Mouse (Mus musculus) adrenal gland, postnatal 36 days (tissue): ENCODE results near the gene Hint1. TPM values are rescaled to one million over a fixed set of nuclear protein-coding genes. Genes with fewer than 3 reads are reported as not detected.

ENCODE experiments used
- DNase-seq, 2 experiments: peaks; one replicate each; pipeline ENCODE4 v3.0.0; 2021; ENCODE audit warnings: mixed read lengths in 1 of 2
- total RNA-seq, 2 experiments: library from RNA; stranded (reverse); gene quantifications; 2 replicates each; pipeline ENCODE4 v1.2.3; 2021

Gene Hint1
- total RNA-seq, 2 experiments from 2014 or later, result 331 to 395 TPM

DNA sequence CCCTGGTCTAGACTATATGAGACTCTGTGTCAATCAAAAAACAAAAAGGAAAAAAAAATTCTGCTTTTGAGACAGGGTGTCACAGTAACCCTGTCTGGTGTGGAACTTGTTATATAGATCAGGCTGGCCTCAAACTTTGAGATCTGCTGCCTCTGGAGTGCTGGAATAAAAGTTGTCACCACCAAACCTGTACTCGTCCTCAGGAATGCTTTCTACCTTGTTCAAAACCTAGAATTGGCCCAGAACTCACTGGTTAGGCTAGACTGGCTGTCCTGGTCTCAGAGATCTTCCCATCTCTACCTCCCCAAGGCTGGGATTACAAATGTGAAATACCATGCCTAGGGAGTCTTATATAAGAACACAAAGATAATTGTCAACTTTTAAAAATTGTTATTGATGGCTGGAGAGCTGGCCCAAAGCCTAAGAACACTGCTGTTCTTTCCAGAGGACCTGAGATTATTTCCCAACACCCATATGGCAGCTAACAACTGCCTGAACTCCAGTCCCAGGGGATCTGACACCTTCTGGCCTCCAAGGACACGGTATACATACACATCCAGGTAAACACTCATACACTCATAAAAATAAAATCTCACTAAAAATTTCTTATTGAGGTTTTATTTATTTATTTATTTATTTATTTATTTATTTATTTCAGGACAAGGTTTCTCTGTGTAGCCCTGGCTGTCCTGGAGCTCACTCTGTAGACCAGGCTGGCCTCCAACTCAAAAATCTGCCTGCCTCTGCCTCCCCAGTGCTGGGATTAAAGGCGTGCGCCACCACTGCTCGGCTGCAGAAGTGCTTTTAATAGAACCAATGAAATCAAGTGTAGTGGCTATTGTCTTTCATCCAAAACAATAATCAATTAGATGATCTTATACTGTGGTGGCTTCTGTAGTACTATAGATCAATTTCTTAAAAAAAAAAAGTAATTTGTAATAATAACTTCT, 4.4 kb upstream of the Hint1 start:
- no peak for DNase-seq

- DNase-seq, result peak; percentile 39 to 66
These were observed 3.3 kb upstream of the Hint1 start for GRCm38 (mm10) chr11:54862621-54863520.

DNA sequence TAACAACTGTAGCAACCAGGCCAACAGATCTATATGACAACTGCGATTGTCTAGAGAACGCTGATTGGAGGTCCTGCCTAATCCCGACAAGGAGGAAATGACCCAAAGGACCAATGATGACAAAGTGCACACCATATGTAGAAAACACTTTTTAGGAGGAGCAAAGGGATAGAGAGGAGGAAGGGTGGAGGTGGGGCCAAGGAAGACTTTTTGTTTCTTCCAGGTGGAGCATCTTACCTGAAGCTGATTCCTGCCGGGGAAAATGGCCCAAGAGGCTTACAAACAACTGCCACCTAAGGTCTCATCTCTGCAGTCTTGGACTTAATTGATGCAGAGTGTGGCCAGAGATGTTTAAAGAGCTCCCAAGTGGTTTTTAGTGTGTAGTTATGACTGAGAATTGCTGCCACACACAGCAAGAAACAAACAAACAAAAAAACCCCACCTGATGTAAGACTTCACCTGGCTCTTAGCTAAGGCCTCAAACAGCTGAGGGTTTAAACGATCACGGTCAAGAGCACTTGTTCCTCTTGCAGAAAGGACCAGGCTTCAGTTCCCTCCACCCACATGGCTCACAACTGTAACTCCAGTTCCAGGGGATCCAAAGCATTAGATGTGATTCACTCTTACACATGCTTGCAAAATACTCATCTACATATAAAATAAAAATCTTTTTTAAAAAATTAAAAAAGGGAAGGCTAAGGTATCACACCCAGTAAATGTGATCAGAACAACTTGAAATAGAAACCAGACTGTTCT, 675 bp upstream of the Hint1 start:
- DNase-seq, result no peak

GRCm38 (mm10) chr11:54867049-54867385, 834 bp downstream of the Hint1 start:
- DNase-seq, result peak; percentile 46 to 56

DNA sequence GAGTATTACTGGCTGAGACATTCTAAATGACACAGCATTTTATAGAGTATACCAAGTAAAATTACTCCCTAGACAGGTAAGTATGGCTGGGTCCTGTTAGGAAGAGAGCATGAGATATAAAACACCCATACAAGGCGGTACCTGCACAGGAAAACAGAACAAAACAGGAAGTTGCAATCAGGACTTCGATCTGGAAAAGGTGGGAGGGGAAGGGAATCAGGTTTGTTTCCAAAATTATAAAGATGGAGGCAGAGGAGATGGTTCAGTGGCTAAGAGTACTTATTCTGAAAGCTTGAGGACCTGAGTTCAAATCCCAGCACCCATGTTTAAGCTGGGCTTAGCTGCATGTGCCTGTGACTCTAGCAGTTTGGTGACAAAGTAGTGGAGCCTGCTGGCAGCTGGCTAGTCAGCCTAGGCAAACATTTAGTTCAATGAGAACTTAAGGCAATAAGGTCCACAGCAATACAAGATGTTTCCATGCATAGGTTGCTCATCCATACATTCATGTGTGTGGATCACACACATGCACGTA, 1.8 kb downstream of the Hint1 start:
- DNase-seq, result peak in 1 of 2 experiments; percentile 34

DNA sequence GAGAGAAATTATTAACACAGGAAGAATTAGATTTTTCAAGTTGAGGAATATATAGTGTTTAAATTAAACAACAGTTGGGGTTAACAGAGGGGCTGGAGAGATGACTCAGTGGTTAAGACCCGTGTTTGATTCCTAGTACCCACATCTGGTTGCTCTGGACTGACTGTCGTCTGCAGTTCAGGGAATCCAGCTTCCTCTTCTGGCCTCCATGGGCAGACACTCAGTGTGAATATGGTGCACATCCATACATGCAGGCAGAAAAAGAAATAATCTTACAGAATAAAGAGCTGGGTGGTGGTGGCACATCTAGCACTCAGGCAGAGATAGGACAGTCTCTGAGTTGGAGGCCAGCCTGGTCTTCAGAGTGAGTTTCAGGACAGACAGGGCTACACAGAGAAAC, 2.3 kb downstream of the Hint1 start:
- DNase-seq, result no peak

DNA sequence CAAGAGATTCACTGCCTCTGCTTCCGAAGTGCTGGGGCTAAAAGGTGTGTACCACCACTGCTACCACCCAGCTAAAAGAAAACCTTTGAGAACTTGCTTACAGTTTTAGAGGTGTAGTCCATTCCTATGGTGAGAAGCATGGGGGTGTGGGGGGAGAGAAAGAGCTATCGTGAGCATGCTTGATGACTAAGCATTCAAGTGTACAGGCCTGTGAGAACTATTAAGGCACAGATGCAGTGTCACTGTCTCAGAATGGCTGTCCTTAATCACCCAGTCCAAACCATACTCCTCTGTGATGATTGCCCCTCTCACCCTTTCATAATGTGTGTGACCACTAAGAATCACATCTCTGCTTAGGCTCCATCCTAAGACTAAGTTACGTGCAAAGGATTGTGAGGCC, 3.1 kb downstream of the Hint1 start:
- DNase-seq, result no peak

DNA sequence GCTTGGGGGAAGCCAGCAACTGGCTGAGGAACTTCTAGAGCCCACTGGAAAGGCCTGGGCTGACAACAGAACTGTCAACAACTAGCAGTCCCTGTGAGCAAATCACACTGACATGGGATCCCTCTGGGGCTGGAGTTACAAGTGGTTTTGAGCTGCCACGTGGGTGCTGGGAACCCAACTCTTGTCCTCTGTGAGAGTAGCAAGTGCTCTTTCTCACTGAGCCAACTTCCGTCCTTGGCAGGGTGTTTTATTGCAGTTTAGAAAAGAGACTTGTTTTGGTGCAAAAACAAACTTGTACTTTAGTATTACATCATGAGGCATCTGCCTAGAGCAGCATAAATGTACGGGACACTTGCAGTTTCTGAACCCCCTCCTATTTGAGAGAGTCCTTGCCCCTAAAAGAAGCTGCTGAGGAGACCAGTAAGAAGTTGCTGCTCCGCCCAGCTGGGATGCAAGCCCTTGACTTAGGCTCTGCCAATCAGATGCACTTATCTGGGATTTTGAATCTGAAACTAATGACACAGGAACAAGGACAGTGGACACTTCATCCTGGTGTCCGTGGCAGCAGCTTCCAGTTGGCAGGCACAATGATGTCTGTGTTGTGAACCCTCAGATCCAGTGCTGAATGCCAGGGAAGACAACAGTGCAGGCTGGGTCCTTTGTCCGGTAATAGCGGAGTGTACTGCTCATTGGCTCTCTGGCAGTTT, 5.8 kb downstream of the Hint1 start:
- peak; percentile 55 to 65 for DNase-seq

- no peak for DNase-seq
These were observed 9.8 kb downstream of the Hint1 start for GRCm38 (mm10) chr11:54876031-54876430.

GRCm38 (mm10) chr11:54878893-54879292, 12.7 kb downstream of the Hint1 start:
- DNase-seq, result no peak

DNA sequence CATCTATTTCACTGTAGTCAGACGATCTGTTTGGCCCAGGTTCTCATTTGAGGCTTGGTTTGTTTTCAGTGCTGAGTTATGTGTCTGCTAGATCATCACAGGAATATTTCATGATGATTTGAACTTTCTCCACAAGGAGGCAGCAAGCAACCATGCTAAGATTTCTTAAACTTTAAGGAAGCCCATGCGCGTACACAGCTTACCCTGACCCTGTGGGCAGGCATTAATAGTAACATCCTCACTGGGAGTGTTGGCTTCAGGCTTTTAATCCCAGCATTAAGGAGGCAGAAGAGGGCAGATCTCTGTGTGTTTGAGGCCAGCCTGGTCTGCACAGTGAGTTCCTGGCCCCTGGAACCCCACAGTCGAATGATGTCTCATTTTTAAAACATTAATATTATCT, 13.3 kb downstream of the Hint1 start:
- peak in 1 of 2 experiments; percentile 67 for DNase-seq

DNA sequence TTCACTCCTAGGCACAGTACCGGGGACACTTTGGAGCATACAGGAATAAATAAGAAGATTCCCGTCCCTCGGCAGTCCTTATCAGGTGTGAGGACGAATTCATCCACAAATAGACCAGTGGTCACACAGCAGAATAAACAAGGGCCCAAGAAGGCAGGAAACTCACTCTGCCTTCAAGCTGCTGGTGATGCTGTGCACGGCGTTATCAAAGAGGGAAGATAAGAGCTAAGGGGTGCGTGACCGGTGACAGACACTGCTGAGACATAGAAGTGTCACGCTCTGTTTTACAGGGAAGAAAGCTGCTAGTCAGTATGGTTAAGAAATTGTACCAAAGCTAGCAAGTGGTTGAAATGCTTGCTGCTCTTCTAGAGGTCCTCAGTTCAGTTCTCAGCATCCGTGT, 13.7 kb downstream of the Hint1 start:
- DNase-seq, result no peak

GRCm38 (mm10) chr11:54881051-54881474, 14.9 kb downstream of the Hint1 start:
- peak; percentile 44 to 52 for DNase-seq

DNA sequence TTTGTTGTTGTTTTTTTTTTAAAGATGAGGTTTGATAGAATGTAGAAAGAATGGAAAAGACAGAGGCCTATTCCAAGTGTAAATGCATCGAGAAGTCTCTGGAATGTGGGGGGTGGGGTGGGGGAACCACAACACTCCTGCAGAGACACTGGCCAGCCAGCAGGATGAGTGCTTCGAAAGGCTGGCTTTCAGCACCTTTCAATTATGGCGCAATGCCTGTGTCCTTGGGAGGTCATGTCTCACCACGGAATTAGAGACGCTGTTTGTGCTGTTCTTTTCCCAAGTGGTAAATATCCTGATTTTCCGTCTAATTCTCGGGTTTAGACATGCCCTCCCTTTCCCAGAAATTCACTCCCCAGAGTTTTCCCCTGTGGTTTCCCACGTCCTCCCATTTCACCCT, 16.5 kb downstream of the Hint1 start:
- peak; percentile 69 to 78 for DNase-seq

- DNase-seq, result no peak
These were observed 18.1 kb downstream of the Hint1 start for GRCm38 (mm10) chr11:54884197-54884828.

DNA sequence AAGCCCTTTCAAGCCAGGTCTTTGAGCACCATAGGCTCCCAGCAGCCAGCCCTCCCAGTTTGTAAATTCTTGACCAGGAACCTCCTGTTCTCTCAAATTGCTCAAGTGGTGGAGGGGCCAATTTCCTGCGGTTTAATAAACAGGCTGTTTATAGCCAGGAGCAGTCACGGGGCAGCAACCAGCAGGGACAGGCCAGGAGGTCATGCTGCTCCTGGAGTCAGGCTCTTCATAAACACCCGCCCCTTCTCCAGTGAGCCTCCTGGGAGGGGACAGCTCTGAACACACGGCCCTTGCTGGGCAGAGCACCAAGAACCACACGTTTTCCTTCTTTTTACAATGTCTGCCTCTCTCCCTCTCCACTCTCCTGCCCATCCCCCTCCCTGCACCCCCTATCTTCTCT, 18.8 kb downstream of the Hint1 start:
- DNase-seq, result peak; percentile 60 to 71

GRCm38 (mm10) chr11:54885406-54885805, 19.2 kb downstream of the Hint1 start:
- peak in 1 of 2 experiments; percentile 39 for DNase-seq

DNA sequence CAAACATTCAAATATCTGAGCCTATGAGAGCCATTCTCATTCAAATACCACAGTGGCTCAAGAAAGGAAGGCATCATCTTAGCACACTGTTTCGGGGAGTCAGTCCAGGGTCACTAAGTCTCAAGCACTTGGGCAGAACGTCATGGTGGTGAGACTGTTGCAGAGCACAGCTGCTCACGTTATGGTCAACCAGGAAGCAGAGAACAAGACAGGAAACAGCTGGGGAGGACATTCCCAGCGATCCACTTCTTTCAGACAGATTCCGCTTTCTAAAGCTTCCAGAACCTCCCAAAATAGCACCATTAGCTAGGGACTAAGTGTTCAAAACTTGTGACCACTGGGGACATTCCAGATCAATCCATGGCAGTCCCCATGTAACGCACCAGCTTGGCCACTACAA, 21.7 kb downstream of the Hint1 start:
- DNase-seq, result no peak

DNA sequence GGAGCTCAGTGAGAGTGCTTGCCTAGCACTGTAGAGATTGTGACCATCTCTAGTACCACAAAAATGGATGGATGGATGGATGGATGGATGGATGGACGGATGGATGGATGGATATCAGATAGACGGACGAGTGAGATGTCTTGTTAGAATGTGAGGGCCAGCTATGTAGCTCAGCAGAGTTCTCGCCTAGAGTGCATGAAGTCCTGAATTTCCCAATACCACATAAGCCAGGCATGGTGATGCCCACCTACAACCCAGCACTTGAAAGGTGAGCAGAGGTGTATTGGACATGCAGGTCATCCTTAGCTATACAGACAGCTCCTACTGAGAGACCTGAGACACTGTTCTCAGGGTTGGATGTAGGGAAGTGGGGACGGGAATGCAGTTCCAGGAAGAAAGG, 25.2 kb downstream of the Hint1 start:
- no peak for DNase-seq

DNA sequence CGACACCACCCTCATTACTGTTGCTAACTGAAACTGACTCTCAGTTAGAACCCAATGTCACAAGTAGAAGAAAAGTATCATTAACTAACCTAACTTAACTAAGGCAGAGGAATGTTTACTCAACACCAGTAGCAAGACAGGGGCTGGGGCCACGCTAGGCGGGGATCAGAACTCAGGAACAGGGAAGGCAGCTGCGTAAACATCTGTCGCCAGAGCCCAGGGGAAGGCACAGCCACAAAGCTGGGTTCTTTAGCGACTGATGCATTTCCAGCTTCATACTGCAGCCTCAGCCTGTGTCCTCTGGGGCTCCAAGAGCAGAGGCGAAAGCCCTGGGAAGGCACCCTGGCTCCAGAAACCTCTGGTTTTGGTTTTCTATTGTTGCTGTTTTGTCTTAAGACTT, 25.9 kb downstream of the Hint1 start:
- no peak for DNase-seq

DNA sequence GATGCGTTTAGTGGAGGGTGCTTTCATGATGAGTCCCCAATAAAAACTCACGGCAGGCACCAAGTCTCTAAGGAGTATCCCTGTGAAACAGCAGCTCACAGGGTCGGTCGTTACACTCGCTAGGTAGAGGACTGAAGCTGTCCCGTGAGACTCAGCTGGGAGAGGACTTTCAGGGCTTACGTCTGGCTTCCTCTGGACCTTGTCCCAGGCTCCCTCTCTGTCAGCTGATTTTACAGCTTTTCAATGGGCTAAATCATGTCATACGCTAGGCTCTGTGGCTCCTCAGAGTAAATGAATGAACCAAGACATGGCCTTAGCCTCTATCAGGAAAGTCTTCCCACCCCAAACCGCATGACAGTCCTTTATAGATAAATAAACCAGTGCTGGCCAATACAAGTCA, 28.4 kb downstream of the Hint1 start:
- DNase-seq, result no peak
